Comparison of ENCODE assay signal across 8 mouse cellular contexts in the genomic region with DNA sequence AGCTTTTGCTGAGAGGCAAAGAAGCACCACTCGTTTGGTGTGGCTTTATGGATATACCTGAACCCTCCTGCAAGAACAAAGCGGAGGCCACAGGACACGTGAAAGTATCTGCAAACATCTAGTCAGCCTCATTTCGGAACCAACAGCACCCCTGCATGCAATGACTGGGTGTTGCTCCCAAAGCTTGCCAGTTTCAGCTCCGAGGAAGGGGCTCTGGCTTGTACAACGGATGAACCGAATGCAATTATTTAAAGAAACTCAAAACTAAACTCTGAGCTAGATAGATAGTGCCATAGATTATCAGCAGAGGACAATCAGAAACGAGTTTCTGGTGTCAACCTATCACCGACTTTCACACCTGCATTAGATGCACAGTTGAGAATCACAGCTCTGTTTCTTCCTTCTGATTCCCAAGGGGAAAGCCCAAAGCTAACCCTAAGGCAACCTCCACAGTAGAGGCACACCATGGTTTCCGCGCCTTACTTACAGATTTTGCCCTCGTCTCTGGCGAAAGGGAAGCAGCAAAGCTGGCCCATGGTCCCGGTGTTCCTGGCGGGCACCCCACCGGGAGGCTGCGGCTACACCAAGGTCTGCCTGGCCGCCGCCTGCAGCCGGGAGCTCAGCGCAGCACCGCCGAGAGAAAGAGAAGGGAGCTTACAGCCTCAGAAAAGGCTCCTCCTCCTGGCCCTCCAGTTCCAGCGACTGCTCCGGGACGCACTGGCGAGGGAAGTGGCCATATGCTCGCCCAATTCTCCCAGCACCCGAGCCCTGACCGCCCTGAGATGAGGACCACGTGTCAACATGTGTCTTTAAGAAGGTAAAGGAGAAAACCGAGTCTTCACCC.
A peak's percentile ranks its signal among the peaks of the same experiment; 100 is the strongest.
DNase-seq lines count a peak whose midpoint lies in the region; ATAC-seq and TF ChIP-seq lines count a peak whose summit lies in the region.

No protein-coding gene starts in this region.

- no peak for TF ChIP-seq EP300 in heart, adult 2 months (IDR thresholded peaks at IDR 0.05; ENCODE audit: insufficient read depth, low read depth, low read length)

- intact Hi-C loops in heart, adult 2 months (cut with DNase I): no loop called here
- intact Hi-C loops in left cerebral cortex, postnatal 25 days (cut with DNase I): loop anchor here (2.0 kb wide), 1 partner anchor 87 kb away; no protein-coding TSS in a partner anchor

- H3K27me3 ChIP-seq in embryonic facial prominence, embryonic 13.5 days: peaks cover 12% of the 10 kb centered on the region
- H3K27me3 ChIP-seq in heart, adult 2 months (ENCODE audit: control insufficient read depth, insufficient read depth, low read length): no peaks in the 10 kb centered on the region
- no peaks in the 10 kb centered on the region for H3K27me3 ChIP-seq in intestine, embryonic 16.5 days (replicated peaks; ENCODE audit: control insufficient read depth, insufficient read depth, low read length)

- WGBS in embryonic facial prominence, embryonic 13.5 days: 14% methylated on average over 32 of the region's 32 CpGs
- WGBS in heart, adult 2 months: 22% methylated on average over 32 of the region's 32 CpGs
- 11% methylated on average over 32 of the region's 32 CpGs for WGBS in intestine, embryonic 16.5 days

- H3K4me1 ChIP-seq in embryonic facial prominence, embryonic 13.5 days: peaks cover 8% of the 10 kb centered on the region; the same call in 1 of the 2 replicates
- H3K4me1 ChIP-seq in heart, adult 2 months (ENCODE audit: control insufficient read depth, insufficient read depth, low read length): no peaks in the 10 kb centered on the region
- peaks cover 15% of the 10 kb centered on the region for H3K4me1 ChIP-seq in intestine, embryonic 16.5 days (ENCODE audit: control insufficient read depth, insufficient read depth, low read length)

- H3K27ac ChIP-seq in embryonic facial prominence, embryonic 13.5 days: no peak overlapping the region
- no peak overlapping the region for H3K27ac ChIP-seq in heart, adult 2 months
- peak overlapping the region; percentile 93 for H3K27ac ChIP-seq in intestine, embryonic 16.5 days (ENCODE audit: low read length)

- peak overlapping the region; percentile 73 for H3K9ac ChIP-seq in embryonic facial prominence, embryonic 13.5 days
- peak overlapping the region; percentile 74 for H3K9ac ChIP-seq in heart, adult 2 months (ENCODE audit: low read depth, low read length)
- H3K9ac ChIP-seq in intestine, embryonic 16.5 days (ENCODE audit: low read depth, low read length): peak overlapping the region; percentile 84

- peak overlapping the region; percentile 50 for H3K4me3 ChIP-seq in embryonic facial prominence, embryonic 13.5 days
- H3K4me3 ChIP-seq in heart, adult 2 months: peak overlapping the region; percentile 47
- H3K4me3 ChIP-seq in intestine, embryonic 16.5 days (ENCODE audit: low read length): peak overlapping the region; percentile 58

- no peak; the same call in 1 of the 2 replicates for ATAC-seq in embryonic facial prominence, embryonic 13.5 days (ENCODE audit: insufficient number of reproducible peaks, insufficient read depth, low FRiP score, low TSS enrichment, low read depth)
- ATAC-seq in intestine, embryonic 16.5 days: peak; percentile 38
- peak; percentile 86 for ATAC-seq in megakaryocyte, adult 5-6 weeks (ENCODE audit: poor library complexity, severe bottlenecking)

- no peaks in the 10 kb centered on the region for H3K9me3 ChIP-seq in embryonic facial prominence, embryonic 13.5 days
- H3K9me3 ChIP-seq in intestine, embryonic 16.5 days (ENCODE audit: control insufficient read depth, low read length): no peaks in the 10 kb centered on the region

- TF ChIP-seq CTCF in heart, adult 2 months (IDR thresholded peaks at IDR 0.05): peak; percentile 26; the same call in 1 of the 2 replicates

- no peaks in the 10 kb centered on the region for H3K79me2 ChIP-seq in heart, adult 2 months (replicated peaks; ENCODE audit: control insufficient read depth, insufficient read depth, low read length)

- no peaks in the 10 kb centered on the region for H3K36me3 ChIP-seq in embryonic facial prominence, embryonic 13.5 days
- H3K36me3 ChIP-seq in heart, adult 2 months (ENCODE audit: control insufficient read depth, insufficient read depth, low read length): no peaks in the 10 kb centered on the region
- H3K36me3 ChIP-seq in intestine, embryonic 16.5 days (ENCODE audit: control insufficient read depth, insufficient read depth, low read length): no peaks in the 10 kb centered on the region

- DNase-seq in layer of hippocampus, adult 11-12 months (ENCODE audit: low spot score): peak; percentile 51
- no peak for DNase-seq in layer of hippocampus, adult 9-10 months (ENCODE audit: low spot score)
- peak; percentile 62 to 66 for DNase-seq in heart, adult 2 months
- peak; percentile 74 to 83 for DNase-seq in left cerebral cortex, postnatal 25 days (ENCODE audit: low spot score in 2 of 2)
- DNase-seq in right cerebral cortex, postnatal 14 days: peak; percentile 62

- no peak for TF ChIP-seq POLR2A in heart, adult 2 months (IDR thresholded peaks at IDR 0.05; ENCODE audit: insufficient read depth, low read depth, low read length)

- H3K4me2 ChIP-seq in embryonic facial prominence, embryonic 13.5 days: peak overlapping the region; percentile 86
- H3K4me2 ChIP-seq in intestine, embryonic 16.5 days (ENCODE audit: low read depth, low read length): peak overlapping the region; percentile 59
